21 mouse cellular contexts compared by ENCODE assay signal in the genomic region with DNA sequence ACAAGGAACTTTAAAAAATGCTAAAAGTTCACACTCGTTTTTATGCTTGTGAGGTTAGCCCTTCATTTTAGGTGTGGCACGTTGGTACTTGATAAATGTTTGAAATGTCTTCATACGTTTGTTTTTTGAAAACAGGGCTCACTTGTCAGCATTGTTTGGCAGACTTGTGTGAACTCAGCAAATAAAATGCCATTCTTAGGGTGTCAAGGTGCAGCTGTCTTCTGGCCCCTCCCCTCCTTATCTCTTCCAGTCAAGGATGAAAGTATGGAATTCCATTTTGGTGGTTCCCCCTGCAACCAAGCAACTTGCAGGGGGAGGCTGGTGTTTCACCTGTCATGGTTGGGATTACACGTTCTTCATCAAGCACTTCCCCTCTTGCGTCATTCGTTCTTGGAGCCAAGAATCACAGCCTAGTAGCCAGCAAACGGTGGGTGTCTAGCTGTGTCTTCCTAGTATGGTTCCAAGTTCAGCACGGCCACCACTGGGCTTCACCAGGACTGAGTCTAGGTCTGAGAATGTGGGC.
"Had no signal": no experiment of that assay in that cellular context is flagged by ENCODE, and none has a peak within 500 bp of the region (broad histone marks: within the 10 kb centered on the region; RNA-seq: fewer than 3 reads in every experiment).

No protein-coding gene starts in this region.

- H3K9me3 ChIP-seq: limb, embryonic 10.5 days; limb, embryonic 13.5 days; liver, embryonic 12.5 days; liver, embryonic 15.5 days; neural tube, embryonic 13.5 days had no signal

- H3K4me2 ChIP-seq: limb, embryonic 13.5 days; liver, embryonic 12.5 days; liver, embryonic 15.5 days; lung, embryonic 14.5 days; midbrain, embryonic 11.5 days; neural tube, embryonic 13.5 days had no signal

- DNase-seq: kidney, adult 2 months; kidney, postnatal 25 days; layer of hippocampus, adult 9-11 months; liver; lung, embryonic 14.5 days; midbrain, embryonic 14.5 days; retina, postnatal 1 day; right cerebral cortex, postnatal 25 days; thymus, adult 2 months; thymus, postnatal 14 days; thymus, postnatal 4 days had no signal

- ATAC-seq: intestine, postnatal 0 days; liver, embryonic 12.5 days had no signal

- H3K4me3 ChIP-seq: layer of hippocampus, adult 2 months; limb, embryonic 10.5 days; limb, embryonic 13.5 days; liver, embryonic 12.5 days; liver, embryonic 15.5 days; neural tube, embryonic 13.5 days had no signal

- H3K27ac ChIP-seq: kidney, postnatal 0 days; limb, embryonic 10.5 days; limb, embryonic 13.5 days; liver, embryonic 12.5 days; liver, embryonic 15.5 days; neural tube, embryonic 13.5 days; stomach, postnatal 0 days had no signal

- H3K9ac ChIP-seq: limb, embryonic 13.5 days; liver, embryonic 12.5 days; liver, embryonic 15.5 days; lung, embryonic 14.5 days; neural tube, embryonic 13.5 days had no signal

- H3K27me3 ChIP-seq: limb, embryonic 13.5 days; liver, embryonic 12.5 days; liver, embryonic 15.5 days; neural tube, embryonic 13.5 days had no signal

- H3K36me3 ChIP-seq: limb, embryonic 10.5 days; limb, embryonic 13.5 days; liver, embryonic 12.5 days; liver, embryonic 15.5 days; neural tube, embryonic 13.5 days had no signal
